21 mouse cellular contexts compared by ENCODE assay signal in genomic region chr1:82798922-82799321, GRCm38 (mm10). TPM values are rescaled to one million over a fixed set of nuclear protein-coding genes. Genes with fewer than 3 reads are reported as not detected.
DNase-seq lines count a peak whose midpoint lies in the region; ATAC-seq and TF ChIP-seq lines count a peak whose summit lies in the region.
"Had no signal": no experiment of that assay in that cellular context is flagged by ENCODE, and none has a peak within 500 bp of the region (broad histone marks: within the 10 kb centered on the region; RNA-seq: fewer than 3 reads in every experiment).

No protein-coding gene starts in this region.

- peak overlapping the region; percentile 64 for H3K27ac ChIP-seq in liver, postnatal 0 days (ENCODE audit: low read depth)
- H3K27ac ChIP-seq in liver, embryonic 12.5 days: no peak overlapping the region
- H3K27ac ChIP-seq: forebrain, embryonic 15.5 days; heart, embryonic 15.5 days; midbrain, embryonic 13.5 days had no signal

- ATAC-seq in liver, postnatal 0 days: peak; percentile 40; the same call in 1 of the 2 replicates
- no peak for ATAC-seq in liver, embryonic 12.5 days
- peak; percentile 67 for ATAC-seq in granulocyte monocyte progenitor cell, adult 5-6 weeks (replicated peaks; ENCODE audit: poor library complexity, severe bottlenecking)
- peak; percentile 67 for ATAC-seq in megakaryocyte progenitor cell, adult 5-6 weeks (replicated peaks; ENCODE audit: poor library complexity)
- ATAC-seq: forebrain, embryonic 15.5 days; midbrain, embryonic 13.5 days; Patski had no signal

- peak; percentile 24; the same call in 1 of the 2 replicates for TF ChIP-seq EP300 in liver, postnatal 0 days (IDR thresholded peaks at IDR 0.05; ENCODE audit: low read depth)

- TF ChIP-seq CTCF in liver, postnatal 0 days (IDR thresholded peaks at IDR 0.05; ENCODE audit: low read depth): no peak

- H3K36me3 ChIP-seq in liver, postnatal 0 days (replicated peaks; ENCODE audit: insufficient read depth, low read length): no peaks in the 10 kb centered on the region
- no peaks in the 10 kb centered on the region for H3K36me3 ChIP-seq in liver, embryonic 12.5 days
- H3K36me3 ChIP-seq: forebrain, embryonic 15.5 days; heart, embryonic 15.5 days; midbrain, embryonic 13.5 days had no signal

- DNase-seq in adrenal gland, postnatal 14 days: peak; percentile 30
- DNase-seq in adrenal gland, postnatal 36 days: no peak
- DNase-seq in liver, postnatal 0 days: peak; percentile 17
- no peak for DNase-seq in neural tube, embryonic 10.5 days (ENCODE audit: extremely low spot score, low spot score)
- DNase-seq in cerebellum, adult 11 months: no peak
- DNase-seq: cerebellum, postnatal 10 days; right cerebral cortex, postnatal 14 days; thymus, adult 2 months had no signal

- H3K9me3 ChIP-seq in liver, postnatal 0 days (ENCODE audit: low read length): no peaks in the 10 kb centered on the region
- no peaks in the 10 kb centered on the region for H3K9me3 ChIP-seq in liver, embryonic 12.5 days (replicated peaks)
- H3K9me3 ChIP-seq: forebrain, embryonic 15.5 days; heart, embryonic 15.5 days; midbrain, embryonic 13.5 days had no signal

- H3K4me2 ChIP-seq in liver, postnatal 0 days (ENCODE audit: low read depth, low read length): no peak overlapping the region
- no peak overlapping the region for H3K4me2 ChIP-seq in liver, embryonic 12.5 days
- H3K4me2 ChIP-seq: forebrain, embryonic 15.5 days; heart, embryonic 15.5 days; lung, embryonic 14.5 days; midbrain, embryonic 13.5 days had no signal

- H3K27me3 ChIP-seq in liver, postnatal 0 days (ENCODE audit: insufficient read depth, low read length): no peaks in the 10 kb centered on the region
- peaks cover 21% of the 10 kb centered on the region for H3K27me3 ChIP-seq in liver, embryonic 12.5 days (replicated peaks)
- H3K27me3 ChIP-seq: forebrain, embryonic 15.5 days; heart, embryonic 15.5 days; midbrain, embryonic 13.5 days; Patski had no signal

- peaks cover 12% of the 10 kb centered on the region for H3K4me1 ChIP-seq in liver, postnatal 0 days (ENCODE audit: insufficient read depth)
- H3K4me1 ChIP-seq in liver, embryonic 12.5 days: peaks cover 32% of the 10 kb centered on the region
- H3K4me1 ChIP-seq: forebrain, embryonic 15.5 days; midbrain, embryonic 13.5 days had no signal

- H3K9ac ChIP-seq in liver, postnatal 0 days (replicated peaks): no peak overlapping the region
- H3K9ac ChIP-seq in liver, embryonic 12.5 days: no peak overlapping the region
- H3K9ac ChIP-seq: forebrain, embryonic 15.5 days; heart, embryonic 15.5 days; lung, embryonic 14.5 days; midbrain, embryonic 13.5 days had no signal

- WGBS in liver, postnatal 0 days (ENCODE audit: insufficient replicate concordance): 44% methylated on average over 4 of the region's 4 CpGs
- 62% methylated on average over 4 of the region's 4 CpGs for WGBS in liver, embryonic 12.5 days (ENCODE audit: insufficient replicate concordance)

- no peak overlapping the region for H3K4me3 ChIP-seq in liver, postnatal 0 days (ENCODE audit: low read depth, low read length)
- H3K4me3 ChIP-seq in liver, embryonic 12.5 days: no peak overlapping the region
- H3K4me3 ChIP-seq: forebrain, embryonic 15.5 days; heart, embryonic 15.5 days; midbrain, embryonic 13.5 days had no signal

RNA-seq across cellular contexts. Expression of gene Gm47791, which starts 27.9 kb away (rescaled TPM):
- not detected in 2 replicates for total RNA-seq in adrenal gland, postnatal 14 days (2021)
- total RNA-seq in adrenal gland, postnatal 36 days (2021): not detected
- polyA plus RNA-seq in liver, postnatal 0 days (2015; fragmentation: Nextera tagmentation; extraction: Ambion mirVana): not detected in 2 replicates
- not detected in 2 replicates for polyA plus RNA-seq in liver, embryonic 12.5 days (2016; fragmentation: Nextera tagmentation; extraction: Ambion mirVana)
- total RNA-seq in granulocyte monocyte progenitor cell, adult 5-6 weeks (2014; fragmentation: Nextera tagmentation): not detected in 2 replicates
- total RNA-seq in granulocyte monocyte progenitor cell, adult 5-6 weeks (2017): not detected in 2 replicates
- total RNA-seq in megakaryocyte progenitor cell, adult 5-6 weeks (2015): not detected in 2 replicates
- total RNA-seq in megakaryocyte progenitor cell, adult 5-6 weeks (2017): not detected in 2 replicates
- total RNA-seq: gastrocnemius, adult 8-10 months had no signal
- polyA plus RNA-seq: forebrain, embryonic 15.5 days; heart, embryonic 15.5 days; hindbrain, embryonic 11.5 days; intestine, embryonic 14.5 days; limb, embryonic 14.5 days; lung, embryonic 14.5 days; midbrain, embryonic 13.5 days; neural tube, embryonic 11.5 days; Patski; thymus, adult 2 months had no signal

RNA-seq across cellular contexts. Expression of gene Tm4sf20, which starts 30.7 kb away (rescaled TPM):
- total RNA-seq in adrenal gland, postnatal 14 days (2021): not detected in 2 replicates
- total RNA-seq in adrenal gland, postnatal 36 days (2021): not detected
- polyA plus RNA-seq in liver, postnatal 0 days (2015; fragmentation: Nextera tagmentation; extraction: Ambion mirVana): not detected in 2 replicates
- not detected in 2 replicates for polyA plus RNA-seq in liver, embryonic 12.5 days (2016; fragmentation: Nextera tagmentation; extraction: Ambion mirVana)
- not detected in 2 replicates for total RNA-seq in granulocyte monocyte progenitor cell, adult 5-6 weeks (2014; fragmentation: Nextera tagmentation)
- not detected in 2 replicates for total RNA-seq in granulocyte monocyte progenitor cell, adult 5-6 weeks (2017)
- not detected in 2 replicates for total RNA-seq in megakaryocyte progenitor cell, adult 5-6 weeks (2015)
- total RNA-seq in megakaryocyte progenitor cell, adult 5-6 weeks (2017): not detected in 2 replicates
- total RNA-seq: gastrocnemius, adult 8-10 months had no signal
- polyA plus RNA-seq: forebrain, embryonic 15.5 days; heart, embryonic 15.5 days; hindbrain, embryonic 11.5 days; limb, embryonic 14.5 days; lung, embryonic 14.5 days had no signal

RNA-seq across cellular contexts. Expression of gene Agfg1, which starts 40.4 kb away (rescaled TPM):
- 53.0 and 59.5 TPM in 2 replicates for total RNA-seq in adrenal gland, postnatal 14 days (2021)
- 10 to 100 TPM; 52.5 to 60.5 TPM for total RNA-seq in adrenal gland, postnatal 36 days (2021)
- polyA plus RNA-seq in liver, postnatal 0 days (2015; fragmentation: Nextera tagmentation; extraction: Ambion mirVana): 12.2 and 14.2 TPM in 2 replicates
- 76.7 and 78.3 TPM in 2 replicates for polyA plus RNA-seq in liver, embryonic 12.5 days (2016; fragmentation: Nextera tagmentation; extraction: Ambion mirVana)
- 23.1 and 26.3 TPM in 2 replicates for total RNA-seq in granulocyte monocyte progenitor cell, adult 5-6 weeks (2014; fragmentation: Nextera tagmentation)
- 32.5 and 33.5 TPM in 2 replicates for total RNA-seq in granulocyte monocyte progenitor cell, adult 5-6 weeks (2017)
- total RNA-seq in megakaryocyte progenitor cell, adult 5-6 weeks (2015): 43.1 and 48.3 TPM in 2 replicates
- total RNA-seq in megakaryocyte progenitor cell, adult 5-6 weeks (2017): 31.5 and 36.2 TPM in 2 replicates

Comparison
In these comparisons a context has a peak if more than half of its experiments do, and no peak if none do; other contexts are left out.
1. DNase-seq: peak in adrenal gland, postnatal 14 days (single experiment) and liver, postnatal 0 days (single experiment); none in adrenal gland, postnatal 36 days (0 of 2), neural tube, embryonic 10.5 days (single experiment) and cerebellum, adult 11 months (single experiment).